Mouse (Mus musculus): ENCODE data around the gene Otx2. TPM values are rescaled to one million over a fixed set of nuclear protein-coding genes. Genes with fewer than 3 reads are reported as not detected.
"Not testable (repeated sequence)": the region's sequence is repeated elsewhere in the genome, so short reads cannot be mapped to it uniquely, and the experiment has no call there.

Otx2 gene
- polyA plus RNA-seq, 1 experiment from 2014 or later = not detected

DNA sequence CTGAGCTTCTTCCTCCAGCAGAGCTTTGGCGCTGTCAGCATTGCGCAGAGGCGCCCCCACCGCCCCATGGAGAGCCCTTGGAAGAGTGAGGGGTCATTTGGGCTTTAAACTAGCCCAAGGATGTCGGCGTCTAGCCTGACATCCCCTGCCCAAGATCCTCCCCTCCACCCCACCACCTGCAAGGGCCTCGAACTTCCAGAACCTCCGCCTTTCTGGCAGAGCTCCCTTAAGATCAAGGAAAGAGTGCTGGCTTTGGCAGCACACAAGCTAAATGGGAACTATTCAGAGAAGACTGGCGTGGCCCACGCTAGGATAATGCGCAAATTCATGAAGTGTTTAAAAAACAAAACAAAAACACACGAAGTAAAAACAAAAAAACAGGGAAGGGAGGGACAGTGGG, 21.4 kb downstream of the Otx2 start:
- H3K27ac ChIP-seq = no peak overlapping the region
- H3K9ac ChIP-seq (replicated peaks) = no peak overlapping the region
- ATAC-seq (ENCODE audit: insufficient number of reproducible peaks, insufficient read depth, low FRiP score, low TSS enrichment, low read depth) = no peak
- H3K27me3 ChIP-seq = peaks cover 74% of the 10 kb centered on the region
- no peaks in the 10 kb centered on the region for H3K9me3 ChIP-seq
- H3K4me2 ChIP-seq = no peak overlapping the region
- H3K36me3 ChIP-seq = no peaks in the 10 kb centered on the region
- 0 out of 2 replicates have a peak overlapping the region, but pooled peaks have one; percentile 6 for H3K4me3 ChIP-seq (replicated peaks)
- 14% methylated on average over 12 of the region's 12 CpGs for WGBS
- H3K4me1 ChIP-seq (replicated peaks) = peaks cover 15% of the 10 kb centered on the region

DNA sequence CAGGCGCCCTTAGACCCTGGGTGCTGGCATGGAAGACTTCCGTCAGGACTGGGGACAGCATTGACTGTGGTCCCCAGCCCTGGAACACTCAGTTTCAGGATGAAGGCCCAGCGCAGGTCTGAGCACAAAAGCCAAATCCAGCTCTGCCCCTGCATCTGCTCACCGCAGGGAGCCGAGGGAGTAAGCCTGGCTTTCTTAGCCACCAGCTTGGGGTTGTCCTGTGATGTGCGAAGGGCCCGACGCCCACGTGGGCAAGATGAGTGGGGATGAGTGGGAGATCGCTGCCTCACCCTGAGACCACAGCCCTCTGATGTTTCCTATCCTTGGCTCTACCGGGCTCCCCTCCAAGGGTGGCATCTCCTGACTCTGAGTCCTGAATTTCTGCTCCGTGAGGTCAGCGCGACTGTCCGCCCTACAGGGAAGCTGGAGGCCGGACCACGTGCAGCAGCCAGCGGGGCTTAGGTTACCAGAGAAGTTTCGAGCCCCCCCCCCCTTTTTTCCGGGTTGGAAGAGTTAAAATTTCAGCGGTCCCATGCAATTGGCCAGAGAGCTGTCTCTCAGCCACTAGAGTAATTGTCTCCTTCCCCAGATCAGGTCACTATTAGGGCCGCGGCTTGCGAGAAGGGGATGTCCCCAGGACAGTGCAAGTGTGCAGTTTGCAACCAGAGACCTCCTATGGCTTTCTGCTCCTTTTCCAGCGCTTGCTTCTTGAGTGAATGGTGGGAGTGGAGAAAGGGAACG, 22.0 kb downstream of the Otx2 start:
- Histone ChIP-seq H3K9ac (replicated peaks) (no peak overlapping the region), H3K27ac (no peak overlapping the region), H3K9me3 (no peaks in the 10 kb centered on the region), H3K4me3 (replicated peaks) (peak overlapping the region; percentile 6), H3K27me3 (peaks cover 67% of the 10 kb centered on the region), H3K4me1 (replicated peaks) (peaks cover 15% of the 10 kb centered on the region), H3K36me3 (no peaks in the 10 kb centered on the region), H3K4me2 (peak overlapping the region; percentile 27)
- WGBS = 2% methylated on average over 26 of the region's 26 CpGs
- ATAC-seq (ENCODE audit: insufficient number of reproducible peaks, insufficient read depth, low FRiP score, low TSS enrichment, low read depth) = no peak

DNA sequence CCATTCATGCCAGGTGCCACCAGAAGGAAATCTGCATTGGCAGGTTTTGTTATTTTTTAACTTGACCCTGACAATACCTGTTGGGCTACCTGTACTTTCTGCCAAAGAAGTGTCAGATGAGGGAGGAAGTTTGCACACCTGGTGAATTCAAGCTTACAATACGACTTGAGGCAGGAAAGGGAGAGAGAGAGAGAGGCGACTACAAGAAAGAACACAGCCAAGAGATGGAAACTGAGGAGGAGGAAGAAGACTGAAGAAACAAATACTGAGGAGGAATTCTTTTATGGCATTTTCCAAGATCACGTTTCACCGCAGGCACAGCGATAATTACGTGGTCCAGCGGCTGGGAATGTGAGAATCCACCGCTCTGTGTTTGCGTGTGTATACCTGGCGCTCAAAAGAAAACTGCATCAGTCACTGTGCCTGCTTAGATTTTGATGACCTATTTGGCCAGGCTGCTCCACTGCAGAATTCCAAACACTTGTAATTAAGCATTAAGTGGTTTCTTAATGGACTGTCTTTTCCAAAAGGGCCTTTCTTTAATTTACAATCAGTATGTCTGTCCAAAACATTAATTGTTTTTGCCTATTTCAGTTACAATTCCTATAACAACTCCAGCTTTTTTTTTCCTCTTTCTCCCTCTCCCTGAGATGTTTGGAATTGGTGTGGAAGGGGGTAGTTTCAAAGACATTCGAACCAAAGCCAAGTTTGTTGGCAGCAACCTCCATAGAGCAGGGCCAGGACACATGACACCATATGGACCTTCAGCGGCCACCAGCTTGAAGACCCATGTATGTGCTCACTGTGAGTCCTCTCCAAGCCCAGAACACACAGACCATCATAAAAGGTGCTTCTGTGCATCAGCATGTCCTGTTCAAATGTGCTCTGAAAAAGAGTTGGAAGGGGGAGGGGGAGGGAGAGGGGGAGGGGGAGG, 31.9 kb downstream of the Otx2 start:
- no peaks in the 10 kb centered on the region for H3K9me3 ChIP-seq
- peaks cover 6% of the 10 kb centered on the region; the same call in 1 of the 2 replicates for H3K4me1 ChIP-seq (replicated peaks)
- no peak overlapping the region for H3K9ac ChIP-seq (replicated peaks)
- 66% methylated on average over 12 of the region's 12 CpGs for WGBS
- H3K4me3 ChIP-seq (replicated peaks) = no peak overlapping the region
- ATAC-seq (ENCODE audit: insufficient number of reproducible peaks, insufficient read depth, low FRiP score, low TSS enrichment, low read depth) = no peak
- H3K36me3 ChIP-seq = no peaks in the 10 kb centered on the region
- 0 out of 2 replicates have a peak, but pooled peaks cover 7% of the 10 kb centered on the region for H3K27me3 ChIP-seq
- H3K4me2 ChIP-seq = no peak overlapping the region
- H3K27ac ChIP-seq = no peak overlapping the region

DNA sequence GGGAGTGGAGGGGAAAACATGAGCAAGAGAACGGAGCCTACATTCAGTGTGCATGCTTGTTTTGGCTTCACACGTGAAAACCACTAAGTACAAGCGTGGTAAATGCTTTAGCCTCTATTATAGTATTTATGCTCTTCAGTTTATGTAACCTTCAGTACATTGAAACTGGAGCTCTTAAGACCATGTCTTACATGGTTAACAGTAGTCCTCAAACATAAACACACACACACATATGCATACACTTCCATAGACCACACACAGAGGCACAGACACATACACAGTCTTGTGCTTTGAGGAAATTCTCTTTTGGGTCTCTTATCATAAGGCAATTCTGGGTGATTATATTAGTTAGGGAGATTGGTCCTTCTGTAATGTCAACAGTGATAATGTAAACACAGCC, 40.5 kb downstream of the Otx2 start:
- 86% methylated on average over 3 of the region's 3 CpGs for WGBS
- ATAC-seq (ENCODE audit: insufficient number of reproducible peaks, insufficient read depth, low FRiP score, low TSS enrichment, low read depth) = no peak

DNA sequence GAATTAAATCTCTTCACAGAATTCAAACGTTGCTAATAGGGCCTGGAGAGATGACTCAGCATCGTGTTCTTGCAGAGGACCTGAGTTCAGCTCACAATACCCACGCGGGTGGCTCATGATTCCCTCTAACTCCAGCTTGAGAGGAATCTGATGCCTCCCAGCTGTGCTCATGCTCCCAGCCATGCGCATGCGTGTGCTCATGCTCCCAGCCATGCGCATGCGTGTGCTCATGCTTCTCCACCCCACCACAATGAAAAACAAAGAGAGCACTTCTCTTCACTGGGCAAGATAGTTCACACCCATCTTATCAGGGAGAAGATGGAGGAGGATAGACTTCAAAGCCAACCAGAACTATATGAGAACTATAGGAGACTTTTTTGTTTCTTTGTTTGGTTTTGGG, 41.3 kb downstream of the Otx2 start:
- ATAC-seq (ENCODE audit: insufficient number of reproducible peaks, insufficient read depth, low FRiP score, low TSS enrichment, low read depth) = no peak
- no peaks in the 10 kb centered on the region for H3K36me3 ChIP-seq
- H3K4me3 ChIP-seq (replicated peaks) = no peak overlapping the region
- H3K4me1 ChIP-seq (replicated peaks) = no peaks in the 10 kb centered on the region
- 89% methylated on average over 8 of the region's 8 CpGs for WGBS
- no peaks in the 10 kb centered on the region for H3K9me3 ChIP-seq
- H3K27ac ChIP-seq = no peak overlapping the region
- no peak overlapping the region for H3K9ac ChIP-seq (replicated peaks)
- no peaks in the 10 kb centered on the region for H3K27me3 ChIP-seq
- H3K4me2 ChIP-seq = no peak overlapping the region

More for the DNA sequence above, 40.5 kb downstream of the Otx2 start:
- Histone ChIP-seq H3K4me2 (no peak overlapping the region), H3K27me3 (no peaks in the 10 kb centered on the region), H3K27ac (no peak overlapping the region), H3K4me3 (replicated peaks) (no peak overlapping the region), H3K36me3 (no peaks in the 10 kb centered on the region), H3K4me1 (replicated peaks) (no peaks in the 10 kb centered on the region), H3K9me3 (no peaks in the 10 kb centered on the region), H3K9ac (replicated peaks) (no peak overlapping the region)

DNA sequence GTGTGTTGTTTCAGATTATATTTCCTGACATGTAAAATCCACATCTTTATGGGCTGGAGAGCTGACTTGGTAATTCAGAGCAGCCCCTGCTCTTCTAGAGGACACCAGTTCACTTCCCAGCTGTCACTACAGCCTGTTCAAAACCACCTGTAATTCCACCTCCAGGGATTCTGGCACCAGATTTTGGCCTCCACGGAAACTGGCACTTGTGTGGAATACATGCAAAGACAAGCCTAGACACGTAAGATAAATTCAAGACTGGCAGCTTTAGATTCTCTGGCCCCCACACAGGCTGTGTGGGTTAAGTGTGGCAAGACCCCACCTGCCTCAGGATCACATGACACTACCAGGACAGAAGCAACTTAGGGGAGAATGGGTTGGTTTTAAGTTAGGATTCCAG, 42.1 kb downstream of the Otx2 start:
- no peak overlapping the region for H3K27ac ChIP-seq
- H3K36me3 ChIP-seq = no peaks in the 10 kb centered on the region
- 79% methylated on average over 2 of the region's 2 CpGs for WGBS
- H3K4me1 ChIP-seq (replicated peaks) = no peaks in the 10 kb centered on the region
- no peak overlapping the region for H3K4me3 ChIP-seq (replicated peaks)
- H3K9ac ChIP-seq (replicated peaks) = no peak overlapping the region
- H3K4me2 ChIP-seq = no peak overlapping the region
- no peaks in the 10 kb centered on the region for H3K9me3 ChIP-seq
- no peaks in the 10 kb centered on the region for H3K27me3 ChIP-seq
- no peak for ATAC-seq (ENCODE audit: insufficient number of reproducible peaks, insufficient read depth, low FRiP score, low TSS enrichment, low read depth)

DNA sequence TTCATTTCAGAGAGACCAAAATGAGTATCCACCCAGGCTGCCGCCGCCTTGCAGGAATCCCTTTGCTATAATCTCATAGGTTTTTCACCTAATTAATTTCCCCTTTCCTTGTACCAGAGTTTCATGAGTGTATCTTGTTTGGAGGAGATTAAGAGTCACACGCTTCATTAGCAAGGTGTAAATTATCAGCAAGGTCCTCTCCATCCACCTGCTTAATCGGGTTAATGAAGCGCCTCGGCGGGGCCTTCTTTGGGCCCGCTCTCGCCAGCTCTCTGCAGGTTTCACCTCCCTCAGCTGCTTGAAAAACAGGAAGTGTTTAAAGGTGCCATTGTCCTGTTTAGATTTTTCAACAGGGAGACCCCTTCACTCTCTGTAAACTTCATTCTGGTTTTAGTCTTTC, 44.2 kb downstream of the Otx2 start:
- Histone ChIP-seq H3K4me3 (replicated peaks) (no peak overlapping the region), H3K27ac (no peak overlapping the region), H3K4me1 (replicated peaks) (no peaks in the 10 kb centered on the region), H3K27me3 (no peaks in the 10 kb centered on the region), H3K36me3 (no peaks in the 10 kb centered on the region), H3K9ac (replicated peaks) (no peak overlapping the region), H3K9me3 (no peaks in the 10 kb centered on the region), H3K4me2 (no peak overlapping the region)
- 78% methylated on average over 9 of the region's 9 CpGs for WGBS
- ATAC-seq (ENCODE audit: insufficient number of reproducible peaks, insufficient read depth, low FRiP score, low TSS enrichment, low read depth) = no peak

DNA sequence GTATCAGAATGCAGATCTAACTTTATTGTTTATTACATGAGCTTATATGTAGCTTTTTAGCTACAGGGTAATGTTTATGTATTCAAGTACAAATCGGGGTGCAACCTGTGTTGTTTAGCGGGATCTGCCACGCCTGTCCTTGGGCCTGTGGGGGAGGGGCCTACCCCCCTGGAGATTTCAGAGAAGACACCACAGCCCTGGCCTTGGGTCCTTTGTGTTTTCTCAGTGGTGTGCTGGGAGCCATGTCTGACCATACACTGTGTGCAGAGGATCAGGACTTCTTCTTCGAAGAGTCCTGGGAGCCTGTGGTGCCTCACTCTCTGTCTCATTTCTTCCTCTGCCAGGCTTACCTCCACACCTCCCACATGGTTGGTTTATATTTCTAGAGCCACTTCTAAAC, 47.3 kb downstream of the Otx2 start:
- H3K4me1 ChIP-seq (replicated peaks) = no peaks in the 10 kb centered on the region
- H3K9me3 ChIP-seq = no peaks in the 10 kb centered on the region
- H3K4me3 ChIP-seq (replicated peaks) = no peak overlapping the region
- H3K27me3 ChIP-seq = no peaks in the 10 kb centered on the region
- ATAC-seq (ENCODE audit: insufficient number of reproducible peaks, insufficient read depth, low FRiP score, low TSS enrichment, low read depth) = no peak
- no peak overlapping the region for H3K4me2 ChIP-seq
- WGBS = 82% methylated on average over 4 of the region's 4 CpGs
- H3K27ac ChIP-seq = no peak overlapping the region
- H3K9ac ChIP-seq (replicated peaks) = no peak overlapping the region
- no peaks in the 10 kb centered on the region for H3K36me3 ChIP-seq

DNA sequence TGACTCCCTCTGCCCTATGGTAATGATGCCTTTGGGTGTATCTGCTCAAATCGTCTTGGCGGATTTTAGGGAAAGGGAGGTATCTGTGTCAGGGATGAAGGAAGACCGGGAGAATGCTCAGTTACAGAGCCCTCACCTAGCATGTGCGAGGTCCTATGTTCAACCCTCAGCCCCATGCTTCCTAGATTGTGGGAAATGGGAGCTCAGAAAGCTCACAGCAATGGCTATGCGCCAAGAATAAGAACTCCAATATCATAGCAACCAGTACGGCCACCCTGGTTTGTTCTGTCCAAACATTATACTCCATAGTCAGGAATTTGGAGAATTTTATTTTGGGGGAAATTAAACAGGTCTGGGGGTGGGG, 48.3 kb downstream of the Otx2 start:
- Histone ChIP-seq H3K27me3 (no peaks in the 10 kb centered on the region), H3K9me3 (no peaks in the 10 kb centered on the region), H3K36me3 (no peaks in the 10 kb centered on the region), H3K4me2 (no peak overlapping the region), H3K9ac (replicated peaks) (no peak overlapping the region), H3K4me3 (replicated peaks) (no peak overlapping the region), H3K4me1 (replicated peaks) (no peaks in the 10 kb centered on the region), H3K27ac (no peak overlapping the region)
- 80% methylated on average over 6 of the region's 6 CpGs for WGBS
- no peak for ATAC-seq (ENCODE audit: insufficient number of reproducible peaks, insufficient read depth, low FRiP score, low TSS enrichment, low read depth)

DNA sequence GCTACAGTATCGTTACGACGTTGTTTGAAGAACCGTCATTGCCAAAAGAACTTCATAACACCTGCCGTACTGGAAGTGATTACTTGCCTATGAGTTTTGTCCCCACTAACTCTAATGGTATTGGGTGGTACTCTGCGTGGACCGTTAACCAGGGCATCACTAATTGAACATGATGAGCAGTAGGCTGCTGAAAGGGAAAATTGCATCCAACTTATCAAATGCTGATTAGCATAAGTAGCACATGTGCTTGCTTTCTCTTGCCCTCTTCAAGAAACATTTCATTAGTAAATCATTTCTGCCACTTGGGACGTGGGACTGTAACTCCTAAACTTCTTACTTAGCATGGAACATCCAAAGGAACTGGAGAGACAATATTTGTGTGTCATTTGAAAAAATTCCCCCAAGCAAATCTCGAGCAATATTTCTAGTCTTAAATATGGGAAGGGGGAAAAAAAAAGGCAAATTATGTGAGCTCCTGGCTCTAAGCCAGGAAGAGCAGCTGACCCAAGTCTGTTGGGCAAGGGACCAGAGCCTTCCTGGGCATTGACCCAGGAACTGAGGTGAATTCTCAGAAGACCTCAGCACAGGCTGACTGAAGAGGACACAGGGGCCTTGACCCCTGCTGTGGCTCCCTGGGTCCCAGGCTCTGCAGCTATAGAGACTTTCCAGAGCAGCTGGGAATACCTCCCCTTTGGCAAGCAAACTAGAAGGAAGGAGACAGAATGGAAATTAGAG, 48.9 kb downstream of the Otx2 start:
- no peak for ATAC-seq (ENCODE audit: insufficient number of reproducible peaks, insufficient read depth, low FRiP score, low TSS enrichment, low read depth)
- Histone ChIP-seq H3K4me1 (replicated peaks) (no peaks in the 10 kb centered on the region), H3K9me3 (no peaks in the 10 kb centered on the region), H3K27ac (no peak overlapping the region), H3K27me3 (no peaks in the 10 kb centered on the region), H3K4me2 (no peak overlapping the region), H3K4me3 (replicated peaks) (no peak overlapping the region), H3K36me3 (no peaks in the 10 kb centered on the region), H3K9ac (replicated peaks) (no peak overlapping the region)
- 79% methylated on average over 9 of the region's 9 CpGs for WGBS

DNA sequence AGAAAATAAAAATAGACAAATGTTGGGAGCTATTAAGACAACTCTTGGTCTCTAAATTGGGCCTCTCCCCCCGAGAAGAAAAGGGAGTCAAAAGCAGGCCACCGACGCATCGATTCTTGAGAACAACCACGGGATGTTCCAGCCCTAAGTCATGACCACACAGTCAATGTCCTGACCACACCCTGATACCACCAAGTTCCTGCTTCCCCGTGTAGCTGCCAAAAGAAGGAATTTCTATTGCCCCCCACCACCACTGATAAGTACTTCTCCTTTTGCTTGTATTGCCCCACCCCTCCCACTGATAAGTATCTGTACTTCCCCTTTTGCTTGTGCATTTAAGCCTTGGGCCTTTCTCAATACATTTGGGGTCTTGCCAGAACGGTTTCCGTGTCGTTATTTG, 50.9 kb downstream of the Otx2 start:
- not testable (repeated sequence) for H3K4me2 ChIP-seq; H3K27ac ChIP-seq; ATAC-seq (ENCODE audit: insufficient number of reproducible peaks, insufficient read depth, low FRiP score, low TSS enrichment, low read depth); H3K36me3 ChIP-seq; H3K4me1 ChIP-seq (replicated peaks); H3K9me3 ChIP-seq; H3K9ac ChIP-seq (replicated peaks); H3K4me3 ChIP-seq (replicated peaks); H3K27me3 ChIP-seq
- WGBS = 81% methylated on average over 9 of the region's 9 CpGs
